Mouse (Mus musculus): ENCODE data around the gene Camk1g.

DNA sequence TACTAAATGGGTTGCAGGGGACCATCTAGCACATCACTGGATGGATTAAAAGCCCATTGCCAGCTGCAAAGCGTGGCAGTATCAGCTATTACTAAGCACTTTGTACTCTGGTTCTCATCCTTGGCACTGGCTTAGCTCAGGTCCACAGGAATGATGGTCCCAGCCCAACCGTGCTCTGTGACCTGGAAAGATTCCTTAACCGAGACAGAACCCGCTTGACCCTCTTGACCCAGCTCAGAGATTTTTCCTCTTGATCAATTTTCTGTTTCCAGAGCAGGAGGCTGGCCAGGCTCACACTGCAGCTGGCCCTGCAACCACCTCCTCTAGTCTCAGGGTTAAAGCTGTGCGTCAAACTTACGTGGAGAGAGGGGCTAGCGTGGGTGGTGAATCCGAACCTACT is 1.0 kb downstream of the Camk1g start:
- TF ChIP-seq JUND (conservative IDR thresholded peaks at IDR 0.05; ENCODE audit: low read depth, low read length) (no peak), ZC3H11A (IDR thresholded peaks at IDR 0.05; ENCODE audit: low read depth, low read length) (no peak), CHD2 (IDR thresholded peaks at IDR 0.05; ENCODE audit: low read length) (no peak), CHD1 (IDR thresholded peaks at IDR 0.05; ENCODE audit: low read depth, low read length) (no peak), POLR2A (IDR thresholded peaks at IDR 0.05; ENCODE audit: low read depth, low read length) (no peak), RCOR1 (conservative IDR thresholded peaks at IDR 0.05; ENCODE audit: low read depth, low read length) (no peak), NRF1 (IDR thresholded peaks at IDR 0.05; ENCODE audit: low read depth, low read length) (no peak), USF2 (conservative IDR thresholded peaks at IDR 0.05; ENCODE audit: low read depth, low read length) (no peak)
